Mouse (Mus musculus): Measurements from ENCODE around the gene Casp1. TPM values are rescaled to one million over a fixed set of nuclear protein-coding genes. Genes with fewer than 3 reads are reported as not detected.
A peak's percentile ranks its signal among the peaks of the same experiment; 100 is the strongest.

Casp1 gene
- total and polyA plus RNA-seq, 2 experiments from 2014 or later: 0.59 TPM; not detected in 1

DNA sequence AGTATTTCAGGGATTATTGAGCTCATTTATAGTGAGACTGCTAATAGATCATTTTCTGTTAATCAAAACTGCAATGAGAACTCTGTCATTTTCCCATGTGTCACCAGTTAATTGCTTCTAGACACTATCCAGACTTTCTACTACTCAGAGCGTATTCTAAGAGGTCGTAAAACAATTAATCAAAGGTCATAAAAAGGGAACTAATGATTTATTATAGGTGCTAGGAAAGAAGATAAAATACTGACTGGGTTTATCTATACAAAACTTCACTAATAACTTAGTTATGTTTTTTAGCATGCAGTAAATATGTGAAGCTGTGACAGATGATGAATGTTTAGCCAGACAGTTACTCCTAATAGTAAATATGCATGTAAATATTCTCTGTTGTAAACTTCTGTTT is 12.2 kb upstream of the Casp1 start:
- Histone ChIP-seq H3K9ac (replicated peaks; ENCODE audit: low read depth, low read length) (no peak overlapping the region), H3K27me3 (ENCODE audit: control insufficient read depth, insufficient read depth, low read length) (no peaks in the 10 kb centered on the region), H3K4me1 (ENCODE audit: control insufficient read depth, insufficient read depth) (no peaks in the 10 kb centered on the region), H3K4me3 (ENCODE audit: low read depth, low read length) (no peak overlapping the region), H3K36me3 (replicated peaks; ENCODE audit: control insufficient read depth, insufficient read depth, low read length) (no peaks in the 10 kb centered on the region), H3K4me2 (ENCODE audit: low read depth, low read length) (no peak overlapping the region), H3K9me3 (replicated peaks; ENCODE audit: control insufficient read depth, low read length) (no peaks in the 10 kb centered on the region), H3K27ac (ENCODE audit: low read depth) (no peak overlapping the region)
- WGBS: 78% methylated on average over 2 of the region's 2 CpGs
- DNase-seq (ENCODE audit: low spot score) (no peak), ATAC-seq (ENCODE audit: insufficient read depth, low read depth) (no peak)
- TF ChIP-seq EP300 (IDR thresholded peaks at IDR 0.05; ENCODE audit: low read depth): no peak
- no peak for TF ChIP-seq CTCF (IDR thresholded peaks at IDR 0.05; ENCODE audit: low read depth)

DNA sequence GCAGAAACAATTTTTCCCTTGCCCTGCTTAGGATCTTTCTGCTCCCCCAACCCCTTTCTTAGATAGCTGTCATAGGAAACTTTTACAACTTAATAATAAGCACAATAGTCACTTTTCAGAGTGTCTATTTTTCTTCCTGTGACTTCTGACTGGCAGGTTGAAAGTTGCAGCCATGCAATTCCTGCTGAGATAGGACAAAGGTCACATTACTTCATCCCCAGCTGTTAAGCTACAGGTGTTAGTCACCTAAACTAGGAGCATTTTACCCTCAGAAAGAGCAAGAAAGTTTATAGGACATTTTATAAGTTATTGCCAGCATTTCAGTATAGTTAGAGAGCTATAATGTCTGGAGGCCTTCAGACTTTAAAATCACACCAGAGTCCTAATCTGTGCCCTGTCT is 11.7 kb upstream of the Casp1 start:
- no peak overlapping the region for H3K27ac ChIP-seq (ENCODE audit: low read depth)
- H3K27me3 ChIP-seq (ENCODE audit: control insufficient read depth, insufficient read depth, low read length): no peaks in the 10 kb centered on the region
- DNase-seq (ENCODE audit: low spot score) (no peak), ATAC-seq (ENCODE audit: insufficient read depth, low read depth) (no peak)
- H3K9ac ChIP-seq (replicated peaks; ENCODE audit: low read depth, low read length): no peak overlapping the region
- H3K4me3 ChIP-seq (ENCODE audit: low read depth, low read length): no peak overlapping the region
- H3K4me1 ChIP-seq (ENCODE audit: control insufficient read depth, insufficient read depth): no peaks in the 10 kb centered on the region
- H3K36me3 ChIP-seq (replicated peaks; ENCODE audit: control insufficient read depth, insufficient read depth, low read length): no peaks in the 10 kb centered on the region
- TF ChIP-seq CTCF (IDR thresholded peaks at IDR 0.05; ENCODE audit: low read depth): no peak
- TF ChIP-seq EP300 (IDR thresholded peaks at IDR 0.05; ENCODE audit: low read depth): no peak
- H3K4me2 ChIP-seq (ENCODE audit: low read depth, low read length): no peak overlapping the region
- no peaks in the 10 kb centered on the region for H3K9me3 ChIP-seq (replicated peaks; ENCODE audit: control insufficient read depth, low read length)

DNA sequence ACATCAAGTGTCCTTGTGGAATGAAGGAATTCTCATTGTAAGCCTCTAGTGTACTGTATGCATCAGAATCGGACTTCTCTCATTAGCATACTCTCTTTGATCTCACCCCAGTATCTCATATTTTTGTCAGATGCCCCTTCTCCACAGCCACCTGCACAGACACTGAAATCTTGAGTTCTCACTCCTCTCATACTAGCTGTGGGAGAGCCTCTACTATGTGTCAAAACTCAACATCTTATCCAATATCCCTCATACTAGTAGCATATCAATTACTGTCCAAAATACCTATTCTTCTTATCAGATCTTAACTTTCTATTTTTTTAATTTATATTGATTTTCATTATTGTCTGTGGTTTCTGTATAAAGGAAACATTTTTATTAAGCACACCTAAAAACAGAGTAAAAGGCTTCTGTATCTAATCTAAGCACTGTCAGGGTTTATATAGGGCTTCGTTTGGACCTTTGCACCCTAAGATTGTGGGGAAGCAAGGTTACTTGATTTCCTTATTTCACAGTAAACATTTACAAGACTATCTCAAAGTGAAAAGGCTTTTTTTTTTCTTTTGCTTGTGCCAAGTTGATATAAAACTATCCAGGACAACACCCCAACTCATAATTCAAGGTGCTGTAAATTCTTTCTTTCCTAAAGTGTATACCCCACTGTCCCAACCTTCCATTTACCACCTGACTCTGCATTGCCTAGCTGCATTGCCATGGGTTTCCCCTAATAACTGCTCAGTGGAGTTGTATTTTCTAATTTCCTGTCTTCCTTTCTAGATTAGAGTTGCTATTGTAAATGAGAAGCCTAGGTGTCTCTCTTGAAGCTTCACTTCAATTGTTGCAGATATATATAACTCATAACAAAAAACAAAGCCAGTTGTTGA is 1.7 kb upstream of the Casp1 start:
- no peaks in the 10 kb centered on the region for H3K9me3 ChIP-seq (replicated peaks; ENCODE audit: control insufficient read depth, low read length)
- H3K27me3 ChIP-seq (ENCODE audit: control insufficient read depth, insufficient read depth, low read length): no peaks in the 10 kb centered on the region
- no peak overlapping the region for H3K9ac ChIP-seq (replicated peaks; ENCODE audit: low read depth, low read length)
- TF ChIP-seq CTCF (IDR thresholded peaks at IDR 0.05; ENCODE audit: low read depth): no peak
- no peak for TF ChIP-seq EP300 (IDR thresholded peaks at IDR 0.05; ENCODE audit: low read depth)
- H3K36me3 ChIP-seq (replicated peaks; ENCODE audit: control insufficient read depth, insufficient read depth, low read length): no peaks in the 10 kb centered on the region
- ATAC-seq (ENCODE audit: insufficient read depth, low read depth): no peak
- WGBS: 62% methylated on average over 2 of the region's 2 CpGs
- no peaks in the 10 kb centered on the region for H3K4me1 ChIP-seq (ENCODE audit: control insufficient read depth, insufficient read depth)
- H3K4me3 ChIP-seq (ENCODE audit: low read depth, low read length): no peak overlapping the region
- H3K4me2 ChIP-seq (ENCODE audit: low read depth, low read length): no peak overlapping the region
- no peak overlapping the region for H3K27ac ChIP-seq (ENCODE audit: low read depth)
- no peak for DNase-seq (ENCODE audit: low spot score)

DNA sequence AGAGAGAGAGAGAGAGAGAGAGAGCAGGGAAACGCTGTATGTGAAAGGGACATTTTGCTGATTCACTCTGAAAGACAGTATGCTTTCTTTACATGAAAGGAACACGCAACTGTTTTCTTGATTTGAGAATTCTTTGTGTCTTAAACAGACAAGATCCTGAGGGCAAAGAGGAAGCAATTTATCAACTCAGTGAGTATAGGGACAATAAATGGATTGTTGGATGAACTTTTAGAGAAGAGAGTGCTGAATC is 740 bp downstream of the Casp1 start:
- no peak for ATAC-seq (ENCODE audit: insufficient read depth, low read depth)
- H3K4me1 ChIP-seq (ENCODE audit: control insufficient read depth, insufficient read depth): no peaks in the 10 kb centered on the region
- H3K9me3 ChIP-seq (replicated peaks; ENCODE audit: control insufficient read depth, low read length): no peaks in the 10 kb centered on the region
- no peak overlapping the region for H3K4me2 ChIP-seq (ENCODE audit: low read depth, low read length)
- no peaks in the 10 kb centered on the region for H3K27me3 ChIP-seq (ENCODE audit: control insufficient read depth, insufficient read depth, low read length)
- no peak for TF ChIP-seq CTCF (IDR thresholded peaks at IDR 0.05; ENCODE audit: low read depth)
- no peak for TF ChIP-seq EP300 (IDR thresholded peaks at IDR 0.05; ENCODE audit: low read depth)
- WGBS: 71% methylated on average over 2 of the region's 2 CpGs
- DNase-seq (ENCODE audit: low spot score): no peak
- H3K4me3 ChIP-seq (ENCODE audit: low read depth, low read length): no peak overlapping the region
- no peak overlapping the region for H3K9ac ChIP-seq (replicated peaks; ENCODE audit: low read depth, low read length)
- no peak overlapping the region for H3K27ac ChIP-seq (ENCODE audit: low read depth)
- no peaks in the 10 kb centered on the region for H3K36me3 ChIP-seq (replicated peaks; ENCODE audit: control insufficient read depth, insufficient read depth, low read length)

DNA sequence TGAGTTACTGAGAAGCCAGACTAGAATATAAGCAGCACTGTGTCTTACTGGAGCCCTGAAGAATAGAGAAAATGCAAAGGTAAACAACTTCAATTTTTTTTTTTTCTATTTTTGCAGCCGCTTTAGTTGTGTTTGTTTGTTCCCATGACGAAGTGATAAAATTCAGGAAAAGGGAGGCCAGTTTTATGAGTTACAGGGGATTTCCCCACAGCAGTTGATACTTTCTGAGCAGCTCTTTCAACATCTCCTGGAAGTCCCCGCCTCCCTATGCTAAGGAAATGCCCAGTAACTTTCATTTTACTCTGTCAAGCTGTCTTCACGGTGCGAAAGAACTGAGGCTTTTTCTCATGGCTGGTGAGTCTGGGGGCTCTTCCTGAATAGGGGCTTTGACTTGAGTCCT is 10.2 kb downstream of the Casp1 start, which contains the start of gene Casp4:
Gene Casp4 (plus strand): TSS at position 268 of the 400 bp plus-strand sequence.
- peak within 1 kb of the TSS; percentile 30 for H3K4me2 ChIP-seq (ENCODE audit: low read depth, low read length)
- no peaks in the 10 kb centered on the region for H3K9me3 ChIP-seq (replicated peaks; ENCODE audit: control insufficient read depth, low read length)
- ATAC-seq (ENCODE audit: insufficient read depth, low read depth) (no peak), DNase-seq (ENCODE audit: low spot score) (peak; percentile 51)
- H3K27ac ChIP-seq (ENCODE audit: low read depth): peak within 1 kb of the TSS; percentile 34
- no peaks in the 10 kb centered on the region for H3K27me3 ChIP-seq (ENCODE audit: control insufficient read depth, insufficient read depth, low read length)
- H3K4me3 ChIP-seq (ENCODE audit: low read depth, low read length): peak within 1 kb of the TSS; percentile 37
- no peaks in the 10 kb centered on the region for H3K36me3 ChIP-seq (replicated peaks; ENCODE audit: control insufficient read depth, insufficient read depth, low read length)
- no peak within 1 kb of the TSS for H3K9ac ChIP-seq (replicated peaks; ENCODE audit: low read depth, low read length)
- TF ChIP-seq EP300 (IDR thresholded peaks at IDR 0.05; ENCODE audit: low read depth): no peak
- no peak for TF ChIP-seq CTCF (IDR thresholded peaks at IDR 0.05; ENCODE audit: low read depth)
- 45% methylated on average over 5 of the region's 5 CpGs for WGBS
- no peaks in the 10 kb centered on the region for H3K4me1 ChIP-seq (ENCODE audit: control insufficient read depth, insufficient read depth)

DNA sequence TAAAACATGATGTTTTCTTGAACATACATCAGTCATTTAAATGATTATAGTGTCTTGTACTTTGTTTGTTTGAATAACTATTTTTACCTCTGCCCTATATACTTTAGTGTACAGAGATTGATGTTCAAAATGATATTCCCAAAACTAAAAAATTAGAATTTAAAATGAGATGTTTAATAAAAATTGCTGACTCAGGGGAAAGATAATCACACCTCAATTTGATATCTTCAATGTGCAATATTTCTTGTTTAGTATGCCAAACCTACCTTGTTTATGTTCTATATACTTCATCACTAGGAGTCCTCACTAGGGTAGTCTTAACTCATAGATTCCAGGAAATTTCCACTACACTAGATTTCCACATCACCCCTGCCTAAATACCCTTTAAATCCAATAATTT is 11.8 kb downstream of the Casp1 start:
- Histone ChIP-seq H3K4me1 (ENCODE audit: control insufficient read depth, insufficient read depth) (no peaks in the 10 kb centered on the region), H3K36me3 (replicated peaks; ENCODE audit: control insufficient read depth, insufficient read depth, low read length) (no peaks in the 10 kb centered on the region)

More for the DNA sequence above, 11.8 kb downstream of the Casp1 start:
- Histone ChIP-seq H3K9ac (replicated peaks; ENCODE audit: low read depth, low read length) (no peak overlapping the region), H3K27me3 (ENCODE audit: control insufficient read depth, insufficient read depth, low read length) (no peaks in the 10 kb centered on the region), H3K4me2 (ENCODE audit: low read depth, low read length) (no peak overlapping the region), H3K4me3 (ENCODE audit: low read depth, low read length) (no peak overlapping the region), H3K27ac (ENCODE audit: low read depth) (no peak overlapping the region), H3K9me3 (replicated peaks; ENCODE audit: control insufficient read depth, low read length) (no peaks in the 10 kb centered on the region)
- DNase-seq (ENCODE audit: low spot score) (no peak), ATAC-seq (ENCODE audit: insufficient read depth, low read depth) (no peak)
- TF ChIP-seq CTCF (IDR thresholded peaks at IDR 0.05; ENCODE audit: low read depth): no peak
- no peak for TF ChIP-seq EP300 (IDR thresholded peaks at IDR 0.05; ENCODE audit: low read depth)

All from heart, postnatal 0 days (tissue).